Mouse (Mus musculus): ENCODE results near the gene Ttc28. TPM values are rescaled to one million over a fixed set of nuclear protein-coding genes. Genes with fewer than 3 reads are reported as not detected.
"Not testable (repeated sequence)": the region's sequence is repeated elsewhere in the genome, so short reads cannot be mapped to it uniquely, and the experiment has no call there.

Ttc28 gene
- polyA plus RNA-seq, 1 experiment: 4.8 TPM

DNA sequence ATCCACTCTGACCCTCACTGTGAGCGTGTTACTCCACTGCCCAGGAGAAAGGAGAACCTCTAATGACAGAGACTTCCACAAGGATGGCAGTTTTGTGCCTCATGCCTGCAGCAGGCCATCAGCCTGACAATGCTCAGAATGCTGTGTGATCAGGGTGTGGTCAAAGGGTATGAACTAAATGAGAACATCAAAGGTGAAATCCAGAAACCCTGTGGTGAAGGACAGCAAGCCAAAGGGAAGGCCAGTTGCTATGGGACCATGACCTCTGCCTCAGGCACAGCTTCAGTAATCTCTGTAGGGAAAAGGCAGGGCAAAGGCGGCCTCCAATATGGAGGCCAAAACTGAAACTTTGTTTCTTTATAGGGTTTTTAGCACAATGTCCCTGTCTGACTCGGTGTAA, 372.5 kb downstream of the Ttc28 start:
- H3K27me3 ChIP-seq (ENCODE audit: control insufficient read depth, insufficient read depth, low read length): no peaks in the 10 kb centered on the region
- no peak overlapping the region for H3K27ac ChIP-seq (ENCODE audit: control insufficient read depth, insufficient read depth, low read length)
- H3K36me3 ChIP-seq (ENCODE audit: control insufficient read depth, insufficient read depth, low read length): no peaks in the 10 kb centered on the region
- TF ChIP-seq CTCF (IDR thresholded peaks at IDR 0.05; ENCODE audit: borderline replicate concordance, control insufficient read depth, extremely low read depth, insufficient read depth, low read length, poor library complexity) (no peak), POLR2A (IDR thresholded peaks at IDR 0.05; ENCODE audit: control insufficient read depth, extremely low read depth, insufficient read depth, low read length, poor library complexity) (no peak)
- no peaks in the 10 kb centered on the region for H3K4me1 ChIP-seq (replicated peaks; ENCODE audit: control insufficient read depth, insufficient read depth, low read length)
- no peak overlapping the region for H3K4me3 ChIP-seq (ENCODE audit: control insufficient read depth, insufficient read depth, low read length)
- DNase-seq: no peak
- 93% methylated on average over 3 of the region's 3 CpGs for WGBS

DNA sequence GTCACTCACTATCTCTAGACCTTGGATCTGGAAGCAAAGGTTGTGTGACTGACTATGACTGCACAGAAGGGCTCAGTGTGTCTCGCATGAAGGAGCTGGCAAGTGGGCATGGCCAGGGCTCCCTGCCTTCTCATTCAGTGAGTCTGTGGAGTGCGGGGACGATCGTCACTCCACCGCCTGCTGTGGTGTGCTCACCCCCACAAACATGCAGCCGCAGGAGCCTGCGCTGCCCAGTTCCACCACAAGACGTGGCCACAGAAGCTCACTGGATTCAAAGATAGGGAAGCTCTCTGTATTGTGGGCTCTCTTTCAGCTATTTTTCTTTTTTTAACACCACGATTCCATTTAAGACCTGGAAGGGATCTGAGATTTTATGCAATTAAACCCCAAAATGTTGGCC, 374.8 kb downstream of the Ttc28 start:
- WGBS: 14% methylated on average over 9 of the region's 9 CpGs
- TF ChIP-seq POLR2A (IDR thresholded peaks at IDR 0.05; ENCODE audit: control insufficient read depth, extremely low read depth, insufficient read depth, low read length, poor library complexity) (no peak), CTCF (IDR thresholded peaks at IDR 0.05; ENCODE audit: borderline replicate concordance, control insufficient read depth, extremely low read depth, insufficient read depth, low read length, poor library complexity) (no peak)

GRCm38 (mm10) chr5:111254781-111255180, 375.2 kb downstream of the Ttc28 start:
- WGBS: 88% methylated on average over 11 of the region's 11 CpGs
- no peaks in the 10 kb centered on the region for H3K36me3 ChIP-seq (ENCODE audit: control insufficient read depth, insufficient read depth, low read length)
- H3K4me1 ChIP-seq (replicated peaks; ENCODE audit: control insufficient read depth, insufficient read depth, low read length): no peaks in the 10 kb centered on the region
- no peaks in the 10 kb centered on the region for H3K27me3 ChIP-seq (ENCODE audit: control insufficient read depth, insufficient read depth, low read length)
- no peak overlapping the region for H3K27ac ChIP-seq (ENCODE audit: control insufficient read depth, insufficient read depth, low read length)
- TF ChIP-seq CTCF (IDR thresholded peaks at IDR 0.05; ENCODE audit: borderline replicate concordance, control insufficient read depth, extremely low read depth, insufficient read depth, low read length, poor library complexity) (no peak), POLR2A (IDR thresholded peaks at IDR 0.05; ENCODE audit: control insufficient read depth, extremely low read depth, insufficient read depth, low read length, poor library complexity) (no peak)
- DNase-seq: no peak
- H3K4me3 ChIP-seq (ENCODE audit: control insufficient read depth, insufficient read depth, low read length): no peak overlapping the region

More for the DNA sequence above, 374.8 kb downstream of the Ttc28 start:
- Histone ChIP-seq H3K27me3 (ENCODE audit: control insufficient read depth, insufficient read depth, low read length) (no peaks in the 10 kb centered on the region), H3K27ac (ENCODE audit: control insufficient read depth, insufficient read depth, low read length) (no peak overlapping the region), H3K36me3 (ENCODE audit: control insufficient read depth, insufficient read depth, low read length) (no peaks in the 10 kb centered on the region), H3K4me1 (replicated peaks; ENCODE audit: control insufficient read depth, insufficient read depth, low read length) (no peaks in the 10 kb centered on the region), H3K4me3 (ENCODE audit: control insufficient read depth, insufficient read depth, low read length) (no peak overlapping the region)
- no peak for DNase-seq

- no peaks in the 10 kb centered on the region for H3K4me1 ChIP-seq (replicated peaks; ENCODE audit: control insufficient read depth, insufficient read depth, low read length)
- no peak overlapping the region for H3K27ac ChIP-seq (ENCODE audit: control insufficient read depth, insufficient read depth, low read length)
- no peaks in the 10 kb centered on the region for H3K36me3 ChIP-seq (ENCODE audit: control insufficient read depth, insufficient read depth, low read length)
- TF ChIP-seq CTCF (IDR thresholded peaks at IDR 0.05; ENCODE audit: borderline replicate concordance, control insufficient read depth, extremely low read depth, insufficient read depth, low read length, poor library complexity): no peak
- TF ChIP-seq POLR2A (IDR thresholded peaks at IDR 0.05; ENCODE audit: control insufficient read depth, extremely low read depth, insufficient read depth, low read length, poor library complexity): no peak
- H3K4me3 ChIP-seq (ENCODE audit: control insufficient read depth, insufficient read depth, low read length): no peak overlapping the region
- DNase-seq: no peak
- no peaks in the 10 kb centered on the region for H3K27me3 ChIP-seq (ENCODE audit: control insufficient read depth, insufficient read depth, low read length)
- 95% methylated on average over 7 of the region's 7 CpGs for WGBS
Measured at GRCm38 (mm10) chr5:111256181-111256580, 376.6 kb downstream of the Ttc28 start.

DNA sequence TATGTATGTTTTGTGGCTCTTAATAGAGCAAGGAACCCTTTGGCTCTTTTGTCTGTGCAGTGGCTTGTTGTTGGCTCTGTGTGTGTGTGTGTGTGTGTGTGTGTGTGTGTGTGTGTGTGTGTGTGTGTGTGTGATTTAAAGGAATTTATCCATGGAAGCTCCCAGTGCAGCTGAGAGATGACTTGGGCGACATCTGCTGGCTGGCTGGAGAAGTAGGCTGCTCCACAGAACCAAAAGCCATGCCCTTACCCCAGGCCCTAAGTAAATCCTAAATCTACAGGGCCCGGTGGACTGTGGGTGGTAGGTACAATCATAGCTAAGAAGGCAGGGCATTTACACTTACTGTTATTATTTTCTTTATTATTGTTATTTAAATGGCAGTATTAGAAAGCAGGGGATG, 377.5 kb downstream of the Ttc28 start:
- 15% methylated on average over 2 of the region's 2 CpGs for WGBS
- peak; percentile 62; the same call in 1 of the 2 replicates for TF ChIP-seq CTCF (IDR thresholded peaks at IDR 0.05; ENCODE audit: borderline replicate concordance, control insufficient read depth, extremely low read depth, insufficient read depth, low read length, poor library complexity)
- no peak for TF ChIP-seq POLR2A (IDR thresholded peaks at IDR 0.05; ENCODE audit: control insufficient read depth, extremely low read depth, insufficient read depth, low read length, poor library complexity)
- DNase-seq: peak; percentile 33
- Histone ChIP-seq H3K27me3 (ENCODE audit: control insufficient read depth, insufficient read depth, low read length) (no peaks in the 10 kb centered on the region), H3K4me1 (replicated peaks; ENCODE audit: control insufficient read depth, insufficient read depth, low read length) (no peaks in the 10 kb centered on the region; the same call in 1 of the 2 replicates), H3K36me3 (ENCODE audit: control insufficient read depth, insufficient read depth, low read length) (no peaks in the 10 kb centered on the region), H3K4me3 (ENCODE audit: control insufficient read depth, insufficient read depth, low read length) (no peak overlapping the region), H3K27ac (ENCODE audit: control insufficient read depth, insufficient read depth, low read length) (no peak overlapping the region)

- not testable (repeated sequence) for H3K27me3 ChIP-seq (ENCODE audit: control insufficient read depth, insufficient read depth, low read length); DNase-seq; H3K4me3 ChIP-seq (ENCODE audit: control insufficient read depth, insufficient read depth, low read length); H3K36me3 ChIP-seq (ENCODE audit: control insufficient read depth, insufficient read depth, low read length); H3K27ac ChIP-seq (ENCODE audit: control insufficient read depth, insufficient read depth, low read length)
- 96% methylated on average over 1 of the region's 1 CpGs for WGBS
- H3K4me1 ChIP-seq (replicated peaks; ENCODE audit: control insufficient read depth, insufficient read depth, low read length): peaks cover 16% of the 10 kb centered on the region
Measured at GRCm38 (mm10) chr5:111261162-111261561, 381.6 kb downstream of the Ttc28 start.
